ENCODE assay signal across 11 mouse cellular contexts in the genomic region with DNA sequence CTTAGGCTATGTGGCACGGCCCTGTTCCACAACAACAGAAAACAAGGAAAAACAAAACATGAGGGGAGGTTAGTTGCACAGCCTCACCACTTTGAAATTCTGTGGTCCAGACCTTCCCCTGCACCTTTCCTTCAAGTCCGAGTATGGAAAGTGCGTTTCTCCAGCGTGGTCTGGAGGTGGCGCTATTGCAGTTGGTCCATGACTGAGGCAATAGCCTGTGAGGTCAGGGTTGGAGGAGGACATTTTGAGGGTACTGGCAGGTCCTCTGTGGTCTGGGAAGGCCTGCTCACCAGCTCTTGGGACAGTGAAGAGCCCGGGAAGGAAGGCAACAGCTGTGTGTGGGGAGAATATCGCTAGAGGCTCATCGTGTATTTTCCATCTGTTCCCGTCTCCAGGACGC. TPM values are rescaled to one million over a fixed set of nuclear protein-coding genes. Genes with fewer than 3 reads are reported as not detected.
DNase-seq lines count a peak whose midpoint lies in the region; ATAC-seq and TF ChIP-seq lines count a peak whose summit lies in the region.
"Had no signal": no experiment of that assay in that cellular context is flagged by ENCODE, and none has a peak within 500 bp of the region (broad histone marks: within the 10 kb centered on the region; RNA-seq: fewer than 3 reads in every experiment).

No protein-coding gene starts in this region.

- no peak overlapping the region for H3K4me3 ChIP-seq in cerebellum, adult 2 months (replicated peaks; ENCODE audit: insufficient read depth, low read depth, low read length)
- H3K4me3 ChIP-seq in kidney, postnatal 0 days (replicated peaks; ENCODE audit: low read depth, low read length) = no peak overlapping the region
- H3K4me3 ChIP-seq: intestine, embryonic 15.5 days had no signal

- no peaks in the 10 kb centered on the region for H3K36me3 ChIP-seq in kidney, postnatal 0 days (ENCODE audit: insufficient read depth, low read length)
- H3K36me3 ChIP-seq: intestine, embryonic 15.5 days had no signal

- 38% methylated on average over 10 of the region's 10 CpGs for WGBS in cerebellum, adult 2 months
- WGBS in kidney, postnatal 0 days = 59% methylated on average over 10 of the region's 10 CpGs

- H3K4me1 ChIP-seq in cerebellum, adult 2 months (ENCODE audit: control insufficient read depth, insufficient read depth, low read length) = no peaks in the 10 kb centered on the region
- H3K4me1 ChIP-seq in kidney, postnatal 0 days (replicated peaks; ENCODE audit: insufficient read depth, low read length) = no peaks in the 10 kb centered on the region
- H3K4me1 ChIP-seq: intestine, embryonic 15.5 days had no signal

- peak; percentile 66 for TF ChIP-seq CTCF in cerebellum, adult 2 months (IDR thresholded peaks at IDR 0.05; ENCODE audit: borderline replicate concordance, insufficient read depth, low read depth, low read length)
- TF ChIP-seq CTCF in kidney, postnatal 0 days (IDR thresholded peaks at IDR 0.05; ENCODE audit: low read depth) = peak; percentile 60

- no peak for ATAC-seq in kidney, postnatal 0 days (replicated peaks; ENCODE audit: low FRiP score, low read depth)
- ATAC-seq: intestine, embryonic 15.5 days had no signal

- no peak for DNase-seq in cerebellum, adult 2 months
- no peak for DNase-seq in cerebellum, adult 9-10 months
- DNase-seq in kidney, postnatal 0 days (ENCODE audit: low spot score) = peak; percentile 38
- DNase-seq in kidney, postnatal 25 days = no peak
- DNase-seq in right cerebral cortex, adult 2 months (ENCODE audit: low spot score in 2 of 2) = peak; percentile 33 to 43
- DNase-seq in right cerebral cortex, postnatal 36 days (ENCODE audit: low spot score in 2 of 2) = no peak
- peak; percentile 68 for DNase-seq in testis, postnatal 10 days (ENCODE audit: low spot score)
- no peak for DNase-seq in ovary, adult 18-20 months (ENCODE audit: low spot score)
- DNase-seq: B cell, adult 2 months; thymus, postnatal 14 days had no signal

- no peak overlapping the region for H3K27ac ChIP-seq in cerebellum, adult 2 months (ENCODE audit: insufficient read depth, low read length)
- no peak overlapping the region for H3K27ac ChIP-seq in kidney, postnatal 0 days
- H3K27ac ChIP-seq: intestine, embryonic 15.5 days had no signal

- H3K9me3 ChIP-seq in kidney, postnatal 0 days (replicated peaks; ENCODE audit: low read length) = no peaks in the 10 kb centered on the region
- H3K9me3 ChIP-seq: intestine, embryonic 15.5 days had no signal

- TF ChIP-seq POLR2A in cerebellum, adult 2 months (IDR thresholded peaks at IDR 0.05; ENCODE audit: borderline replicate concordance, insufficient read depth, low read length) = no peak

- no peak overlapping the region for H3K4me2 ChIP-seq in kidney, postnatal 0 days (ENCODE audit: low read length)
- H3K4me2 ChIP-seq: intestine, embryonic 15.5 days had no signal

- H3K27me3 ChIP-seq in cerebellum, adult 2 months (ENCODE audit: control insufficient read depth, insufficient read depth, low read length) = no peaks in the 10 kb centered on the region
- no peaks in the 10 kb centered on the region for H3K27me3 ChIP-seq in kidney, postnatal 0 days (ENCODE audit: insufficient read depth, low read length)
- H3K27me3 ChIP-seq: intestine, embryonic 15.5 days had no signal

- H3K9ac ChIP-seq in kidney, postnatal 0 days (ENCODE audit: low read depth, low read length) = no peak overlapping the region
- H3K9ac ChIP-seq: intestine, embryonic 15.5 days had no signal

RNA-seq across cellular contexts. Expression of a gene that starts 21.2 kb away (rescaled TPM):
- 17.8 and 20.3 TPM in 2 replicates for polyA plus RNA-seq in cerebellum, adult 2 months (2012; rRNA removed)
- polyA plus RNA-seq in kidney, postnatal 0 days (2015; fragmentation: Nextera tagmentation; extraction: Ambion mirVana) = 13.9 and 15.3 TPM in 2 replicates

RNA-seq across cellular contexts. Expression of a gene that starts 58.4 kb away (rescaled TPM):
- polyA plus RNA-seq in cerebellum, adult 2 months (2012; rRNA removed) = 9.9 and 11.0 TPM in 2 replicates
- polyA plus RNA-seq in kidney, postnatal 0 days (2015; fragmentation: Nextera tagmentation; extraction: Ambion mirVana) = 3.5 and 3.8 TPM in 2 replicates

Comparison
In these comparisons a context has a peak if more than half of its experiments do, and no peak if none do; other contexts are left out.
1. DNase-seq: peak in kidney, postnatal 0 days (single experiment), right cerebral cortex, adult 2 months (2 of 2) and testis, postnatal 10 days (single experiment); none in cerebellum, adult 2 months (0 of 2), cerebellum, adult 9-10 months (single experiment), kidney, postnatal 25 days (0 of 2), right cerebral cortex, postnatal 36 days (0 of 2) and ovary, adult 18-20 months (single experiment).